Mouse (Mus musculus) layer of hippocampus, postnatal 14 days (tissue): ENCODE measurements around the gene Tnfsf8. TPM values are rescaled to one million over a fixed set of nuclear protein-coding genes. Genes with fewer than 3 reads are reported as not detected.

Experiments
- DNase-seq, 2 experiments: peaks; one replicate each; pipeline ENCODE4 v3.0.0; 2021 to 2022; ENCODE audit warnings: low spot score in 2 of 2, mixed read lengths in 1 of 2
- long read RNA-seq, 2 experiments: library from polyadenylated mRNA; stranded (forward); transcript quantifications; one replicate each; pipeline ENCODE4 v2.0.0; 2021
- total RNA-seq, 2 experiments: library from RNA; stranded (reverse); gene quantifications; 2 replicates each; pipeline ENCODE4 v1.2.3; 2021

Gene Tnfsf8
- total RNA-seq = not detected
- long read RNA-seq, experiment 1 = 0 reads
- long read RNA-seq, experiment 2 = 0 reads

GRCm38 (mm10) chr4:63860688-63861540, at the start of gene Tnfsf8:
TSS of gene Tnfsf8 (minus strand) at chr4:63861347.
- no peak for DNase-seq

- DNase-seq = no peak
Measured at GRCm38 (mm10) chr4:63908511-63908910, 47.4 kb upstream of the Tnfsf8 start.

DNA sequence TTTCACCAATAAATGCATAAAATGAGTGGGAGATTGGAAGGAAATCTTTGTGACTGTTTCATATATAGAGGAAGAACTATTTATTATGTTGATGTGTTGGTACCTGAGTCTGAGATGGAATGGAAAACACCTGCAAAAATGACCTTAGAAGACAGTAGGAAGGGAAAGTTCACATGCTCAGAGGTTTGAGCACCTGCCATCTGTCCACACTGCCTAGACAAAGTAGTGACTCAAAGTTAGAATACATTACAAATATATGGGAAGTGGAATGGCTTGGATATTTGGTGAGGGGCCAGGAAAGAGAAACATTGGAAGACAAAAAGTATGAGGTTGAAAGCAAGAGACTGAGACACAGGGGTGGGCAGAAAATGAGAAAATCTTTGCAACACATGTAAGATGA, 46.3 kb upstream of the Tnfsf8 start:
- no peak for DNase-seq

- no peak for DNase-seq
Measured at GRCm38 (mm10) chr4:63906050-63906449, 44.9 kb upstream of the Tnfsf8 start.

- no peak for DNase-seq
Measured at GRCm38 (mm10) chr4:63899081-63899523, 38.0 kb upstream of the Tnfsf8 start.

- DNase-seq = no peak
Measured at GRCm38 (mm10) chr4:63897152-63897551, 36.0 kb upstream of the Tnfsf8 start.

- no peak for DNase-seq
Measured at GRCm38 (mm10) chr4:63886156-63886555, 25.0 kb upstream of the Tnfsf8 start.

GRCm38 (mm10) chr4:63876720-63877119, 15.6 kb upstream of the Tnfsf8 start:
- no peak for DNase-seq

- DNase-seq = no peak
Measured at GRCm38 (mm10) chr4:63875480-63875879, 14.3 kb upstream of the Tnfsf8 start.

- DNase-seq = no peak
Measured at GRCm38 (mm10) chr4:63870678-63871077, 9.5 kb upstream of the Tnfsf8 start.

- no peak for DNase-seq
Measured at GRCm38 (mm10) chr4:63868770-63869169, 7.6 kb upstream of the Tnfsf8 start.

- no peak for DNase-seq
Measured at GRCm38 (mm10) chr4:63862953-63863352, 1.8 kb upstream of the Tnfsf8 start.

GRCm38 (mm10) chr4:63862092-63862697, 1.0 kb upstream of the Tnfsf8 start:
- DNase-seq = no peak

DNA sequence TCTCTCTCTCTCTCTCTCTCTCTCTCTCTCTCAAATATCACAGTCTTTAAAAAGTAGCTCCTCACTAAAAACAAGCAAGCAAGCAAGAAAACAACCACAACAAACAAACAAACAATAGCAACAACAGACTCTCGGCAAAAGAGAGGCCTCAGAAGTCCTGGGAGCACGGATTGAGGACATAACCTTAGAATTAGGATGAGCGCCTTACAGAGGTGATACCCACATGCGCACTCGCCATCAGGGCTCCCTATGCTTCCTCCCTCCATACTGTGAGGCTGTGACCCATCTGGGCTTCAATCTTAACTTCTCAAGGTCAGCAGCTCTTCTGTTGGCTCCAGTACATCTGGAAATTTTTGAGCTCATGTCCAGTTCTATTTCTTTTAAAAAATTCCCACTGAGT, 911 bp downstream of the Tnfsf8 start:
- DNase-seq = no peak

DNA sequence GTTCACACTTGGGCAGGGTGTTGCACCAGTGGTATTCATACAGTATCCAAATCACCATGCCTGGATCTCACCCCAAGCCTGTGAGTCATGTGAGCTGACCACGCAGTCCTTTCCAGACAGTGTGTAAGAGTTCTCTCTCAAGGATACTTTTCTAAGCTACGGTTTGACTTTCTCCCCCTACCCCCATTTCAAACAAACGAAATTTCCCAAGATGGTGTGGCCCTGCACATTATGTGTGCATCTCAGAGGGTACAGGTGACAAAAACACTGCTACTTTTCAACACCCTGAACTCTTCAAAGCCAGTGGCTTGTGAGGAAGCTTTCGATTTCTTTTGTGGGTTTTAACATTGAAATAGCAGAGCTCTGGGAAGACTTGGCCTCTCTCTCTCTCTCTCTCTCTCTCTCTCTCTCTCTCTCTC, 1.4 kb downstream of the Tnfsf8 start:
- DNase-seq = no peak

DNA sequence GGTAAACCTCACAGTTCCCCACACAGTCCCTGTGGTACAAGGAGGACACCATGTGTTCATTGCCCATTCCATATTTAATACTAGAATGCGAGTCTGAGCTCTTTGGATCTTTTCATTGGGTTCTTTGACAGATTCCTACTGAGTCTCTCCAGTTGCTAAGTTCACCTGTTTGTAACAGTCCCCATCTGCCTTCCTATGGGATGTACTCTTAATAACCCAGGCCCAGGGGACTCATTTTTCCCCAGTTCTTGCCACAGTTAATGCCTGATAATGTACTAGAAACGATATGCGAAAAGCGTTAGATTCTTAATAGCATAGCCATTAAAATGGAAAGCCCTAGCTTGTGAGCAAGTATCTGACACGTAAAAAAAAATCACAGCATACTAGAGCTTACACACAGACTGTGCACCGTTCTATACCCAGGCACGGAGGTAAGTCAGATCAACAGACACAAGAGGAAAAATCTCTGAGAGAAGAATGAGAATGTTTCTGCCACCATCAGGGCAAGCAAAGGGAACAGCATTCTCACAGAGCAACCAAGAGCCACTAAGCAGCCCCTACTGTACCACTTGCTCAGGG, 2.4 kb downstream of the Tnfsf8 start:
- no peak for DNase-seq

DNA sequence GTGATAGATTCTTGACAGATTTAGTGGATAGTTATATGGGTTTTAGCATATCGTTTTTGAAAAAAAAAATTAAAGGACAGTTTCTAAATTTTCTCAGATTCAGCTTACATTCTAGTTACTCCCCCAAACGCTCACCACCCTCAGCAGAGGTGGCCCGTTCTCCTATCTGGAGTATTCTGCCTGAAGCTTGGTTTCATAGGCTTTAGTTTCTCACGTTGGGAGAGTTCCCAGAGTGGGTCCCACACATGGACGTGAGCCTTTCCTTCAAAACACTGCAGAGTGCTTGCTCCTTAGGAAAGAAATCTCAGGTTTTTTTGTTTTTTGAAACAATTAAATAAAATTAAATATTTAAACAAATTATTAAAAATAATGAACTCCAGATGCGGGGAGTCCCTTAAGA, 4.4 kb downstream of the Tnfsf8 start:
- no peak for DNase-seq

DNA sequence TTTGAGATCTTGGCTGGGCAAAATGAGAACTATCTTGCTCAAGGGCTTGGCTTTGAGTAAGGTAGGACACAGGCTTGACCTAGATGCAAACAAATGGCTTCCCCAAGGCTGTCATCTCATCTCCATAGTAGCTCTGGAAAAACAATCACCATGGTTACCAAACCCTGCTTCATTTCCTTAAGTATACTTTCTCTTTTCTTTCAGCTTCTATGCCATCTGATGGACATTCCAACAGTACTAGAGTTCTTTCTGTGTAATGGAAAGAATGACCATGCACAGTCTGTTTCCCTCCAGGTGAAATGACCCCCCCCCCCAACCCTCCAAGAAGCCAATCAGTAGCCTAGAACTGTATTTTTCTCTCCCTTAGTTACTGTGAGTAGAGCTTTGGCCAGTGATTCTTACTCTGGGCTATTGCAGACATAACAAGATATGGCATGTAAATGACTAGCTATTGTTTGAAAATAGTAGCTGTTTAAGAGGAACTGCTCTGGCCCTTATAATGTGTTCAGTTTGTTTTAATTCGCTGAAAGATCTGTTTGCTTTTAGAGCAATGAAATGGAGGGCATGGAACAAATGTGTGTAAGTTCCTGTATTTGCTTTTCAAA, 7.3 kb downstream of the Tnfsf8 start:
- no peak for DNase-seq

DNA sequence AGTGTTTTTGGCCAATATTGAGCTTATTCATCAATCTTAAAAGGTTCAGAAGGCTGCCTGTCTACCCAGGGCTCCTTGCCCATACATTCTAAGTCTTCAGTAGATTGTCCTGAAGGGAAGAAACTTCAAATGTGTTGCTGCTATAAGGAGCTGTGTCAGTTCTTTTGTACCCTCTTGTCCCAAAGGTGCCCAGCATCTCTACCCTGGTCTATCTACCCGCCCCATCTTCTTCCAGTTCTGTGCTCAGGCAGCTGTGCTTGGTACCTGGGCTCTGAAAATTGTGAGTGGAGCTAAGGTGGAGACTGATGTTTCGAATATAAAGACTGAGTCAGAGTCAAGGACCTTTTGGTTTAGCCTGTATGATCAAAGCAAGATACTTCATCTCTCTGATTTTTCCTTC, 11.1 kb downstream of the Tnfsf8 start:
- no peak for DNase-seq

- no peak for DNase-seq
Measured at GRCm38 (mm10) chr4:63846881-63847597, 14.1 kb downstream of the Tnfsf8 start.

- DNase-seq = no peak
Measured at GRCm38 (mm10) chr4:63845760-63846159, 15.4 kb downstream of the Tnfsf8 start.
